Mouse (Mus musculus) heart, embryonic 16.5 days (tissue): Measurements from ENCODE around the gene C1qtnf1. TPM values are rescaled to one million over a fixed set of nuclear protein-coding genes. Genes with fewer than 3 reads are reported as not detected.

Experiments
- ATAC-seq: fragments of 200-750 bp; cut with Nextera tagmentation; replicated peaks from 2 replicates; pipeline ENCODE4 v1.8.0; 2017; ENCODE audit warnings: moderate number of reproducible peaks; ENCODE audit not compliant: insufficient read depth, low FRiP score; ENCODE audit errors: extremely low read depth
- H3K27ac ChIP-seq: fragments of 300-500 bp; sonication (generic); 2 replicates; pipeline ENCODE4 v1.5.1; 2014; ENCODE audit warnings: mild to moderate bottlenecking, low read length, control low read depth, moderate library complexity
- H3K27me3 ChIP-seq: fragments of 300-500 bp; sonication (generic); 2 replicates; pipeline ENCODE4 v1.6.1; 2014; ENCODE audit warnings: low read length, mixed read lengths; ENCODE audit not compliant: control insufficient read depth, insufficient read depth
- H3K36me3 ChIP-seq: fragments of 300-500 bp; sonication (generic); 2 replicates; pipeline ENCODE4 v1.6.1; 2014; ENCODE audit not compliant: control insufficient read depth, insufficient read depth
- H3K4me1 ChIP-seq: fragments of 300-500 bp; sonication (generic); 2 replicates; pipeline ENCODE4 v1.6.1; 2014; ENCODE audit warnings: low read length, mixed read lengths; ENCODE audit not compliant: control insufficient read depth, insufficient read depth
- H3K4me2 ChIP-seq: fragments of 300-500 bp; sonication (generic); 2 replicates; pipeline ENCODE4 v1.6.1; 2014; ENCODE audit warnings: low read depth, mild to moderate bottlenecking, control low read depth, low read length
- H3K4me3 ChIP-seq: fragments of 300-500 bp; sonication (generic); 2 replicates; pipeline ENCODE4 v1.5.1; 2014; ENCODE audit warnings: mild to moderate bottlenecking, control low read depth, low read length
- H3K9ac ChIP-seq: fragments of 300-500 bp; sonication (generic); 2 replicates; pipeline ENCODE4 v1.6.1; 2014; ENCODE audit warnings: low read length, control low read depth
- H3K9me3 ChIP-seq: fragments of 300-500 bp; sonication (generic); replicated peaks from 2 replicates; pipeline ENCODE4 v1.6.1; 2016; ENCODE audit warnings: low read length; ENCODE audit not compliant: control insufficient read depth
- WGBS: fragments of 180-500 bp; shearing (Covaris S2); extraction: QIAGEN DNeasy Blood & Tissue Kit; methylation state at CpG from one replicate; pipeline ENCODE4 v1.1.7; 2014; 5-methylcytosine and 5-hydroxymethylcytosine counted together
- polyA plus RNA-seq: library from polyadenylated mRNA; unstranded; fragments of >200 nt; fragmentation: Nextera tagmentation; extraction: Ambion mirVana; gene quantifications from 2 replicates; pipeline ENCODE4 v1.2.1, GENCODE M21; 2015

C1qtnf1 gene
- polyA plus RNA-seq, 1 experiment from 2014 or later: 9.3 TPM

DNA sequence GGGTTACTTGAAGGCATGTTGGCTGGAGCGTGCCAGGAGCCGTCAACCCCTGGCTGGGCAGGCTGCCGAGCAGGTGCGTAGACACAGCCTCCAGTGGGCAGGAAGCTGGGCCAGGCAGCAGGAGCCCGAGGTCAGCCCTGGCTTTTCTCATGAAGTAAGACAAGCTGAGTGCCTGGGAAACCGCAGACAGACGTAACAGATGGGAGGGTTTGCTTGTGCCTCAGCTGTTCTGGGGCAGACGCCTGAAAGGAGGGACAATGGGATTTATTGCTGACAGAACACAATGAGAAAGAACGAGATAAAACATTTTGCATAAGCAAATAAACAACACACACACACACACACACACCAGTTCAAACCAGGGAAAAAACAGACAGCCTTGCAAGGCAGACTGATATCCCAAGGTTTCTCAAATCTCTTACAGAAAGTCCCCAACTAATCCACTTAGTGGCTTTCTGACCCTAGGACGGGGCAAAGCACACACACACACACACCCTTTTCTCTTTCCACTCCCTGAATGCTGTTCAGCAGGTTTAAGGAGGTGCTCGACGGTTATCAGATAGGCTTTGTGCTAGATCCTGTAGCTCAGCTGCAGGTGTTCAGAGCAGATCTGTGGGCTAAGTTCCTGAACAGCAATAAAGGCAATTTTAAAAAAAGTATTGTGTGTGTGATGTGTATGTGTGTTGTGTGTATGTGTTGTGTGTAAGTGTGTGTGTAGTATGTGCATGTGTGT lies 42.4 kb downstream of the C1qtnf1 start:
- peak; percentile 72 for ATAC-seq
- Histone ChIP-seq H3K9me3 (no peaks in the 10 kb centered on the region), H3K36me3 (no peaks in the 10 kb centered on the region), H3K27ac (peak overlapping the region; percentile 72), H3K4me3 (no peak overlapping the region), H3K9ac (no peak overlapping the region; the same call in 1 of the 2 replicates), H3K27me3 (no peaks in the 10 kb centered on the region), H3K4me1 (peaks cover 13% of the 10 kb centered on the region), H3K4me2 (no peak overlapping the region)
- 21% methylated on average over 12 of the region's 12 CpGs for WGBS

DNA sequence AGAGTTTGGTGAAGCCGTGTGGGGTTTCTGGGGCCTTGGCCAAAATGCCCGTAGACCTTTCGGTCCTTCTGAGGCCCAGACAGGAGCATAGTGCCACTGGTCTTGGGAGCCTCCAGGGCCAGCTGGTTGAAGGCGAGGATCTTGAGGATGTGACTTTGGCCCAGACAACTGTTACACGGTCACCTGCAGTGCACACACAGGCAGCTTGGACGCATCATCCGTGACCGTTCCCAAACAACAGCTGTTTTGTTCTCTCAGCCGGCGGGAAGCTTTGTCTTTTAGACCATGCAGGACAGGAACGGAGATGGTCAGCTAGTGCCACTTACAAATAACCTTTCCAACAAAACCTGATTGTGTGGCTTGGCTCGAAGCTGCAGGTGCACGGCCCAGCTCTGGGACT lies 43.7 kb downstream of the C1qtnf1 start:
- Histone ChIP-seq H3K9ac (no peak overlapping the region), H3K27me3 (no peaks in the 10 kb centered on the region), H3K4me1 (peaks cover 13% of the 10 kb centered on the region), H3K4me2 (no peak overlapping the region), H3K4me3 (no peak overlapping the region), H3K36me3 (no peaks in the 10 kb centered on the region), H3K9me3 (no peaks in the 10 kb centered on the region), H3K27ac (no peak overlapping the region)
- ATAC-seq: no peak
- 85% methylated on average over 13 of the region's 13 CpGs for WGBS

DNA sequence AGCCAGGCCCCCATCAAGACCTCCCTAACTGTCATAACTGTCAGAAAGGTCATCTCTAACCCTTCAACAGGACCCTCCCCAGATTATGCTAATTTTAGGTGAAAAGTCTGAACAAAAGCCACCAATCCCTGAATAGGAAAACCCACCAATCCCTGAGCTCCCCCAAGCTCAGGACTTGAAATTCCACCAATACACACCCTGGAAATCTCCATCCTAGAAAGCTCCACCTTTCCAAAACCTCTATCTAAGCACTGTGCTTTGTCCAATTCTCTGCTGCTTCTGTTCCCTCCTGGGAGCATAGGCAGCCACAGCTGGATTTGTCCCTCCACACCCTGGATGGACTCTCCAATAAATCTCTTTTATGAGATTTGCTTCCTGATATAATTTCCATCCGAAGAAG lies 45.2 kb downstream of the C1qtnf1 start:
- 88% methylated on average over 1 of the region's 1 CpGs for WGBS
- no peak overlapping the region for H3K4me3 ChIP-seq
- no peak overlapping the region for H3K9ac ChIP-seq

DNA sequence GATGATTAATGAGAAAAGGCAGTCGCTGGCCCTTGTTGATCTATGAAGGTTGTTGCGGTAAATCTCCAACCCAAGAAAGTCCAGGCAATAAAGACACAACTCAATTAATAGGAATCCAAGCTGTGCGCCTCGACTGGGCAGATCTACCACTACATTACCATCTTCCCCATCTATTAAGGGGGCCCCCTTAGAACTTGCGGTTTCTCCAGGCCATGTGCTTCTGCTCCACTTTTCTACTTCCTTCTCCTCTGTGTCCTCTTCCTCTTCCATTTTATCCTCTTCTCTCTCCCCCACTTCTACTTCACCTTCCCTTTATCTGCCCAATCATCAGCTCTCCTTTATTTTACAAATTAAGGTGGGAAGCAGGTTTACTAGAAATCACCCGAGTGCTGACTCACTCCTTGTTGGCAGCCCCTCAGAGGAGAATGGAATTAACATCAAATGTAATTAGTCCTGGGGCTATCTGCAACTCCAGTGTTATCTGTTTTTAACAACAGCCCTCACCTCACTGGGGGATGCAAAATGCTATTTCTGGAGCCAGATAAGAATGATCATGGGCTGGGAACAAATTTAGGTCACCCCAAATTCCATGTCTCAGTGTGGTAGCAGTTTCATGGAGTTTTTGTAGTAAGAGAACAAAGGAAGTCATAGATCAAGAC lies 46.0 kb downstream of the C1qtnf1 start:
- no peaks in the 10 kb centered on the region for H3K9me3 ChIP-seq
- no peak for ATAC-seq
- 74% methylated on average over 6 of the region's 6 CpGs for WGBS
- H3K27me3 ChIP-seq: no peaks in the 10 kb centered on the region
- H3K9ac ChIP-seq: no peak overlapping the region
- H3K36me3 ChIP-seq: no peaks in the 10 kb centered on the region
- no peak overlapping the region for H3K4me2 ChIP-seq
- no peak overlapping the region for H3K27ac ChIP-seq
- H3K4me3 ChIP-seq: no peak overlapping the region
- H3K4me1 ChIP-seq: peaks cover 14% of the 10 kb centered on the region

More for the DNA sequence above, 45.2 kb downstream of the C1qtnf1 start:
- no peaks in the 10 kb centered on the region for H3K9me3 ChIP-seq
- H3K27me3 ChIP-seq: no peaks in the 10 kb centered on the region
- no peak for ATAC-seq
- H3K4me2 ChIP-seq: no peak overlapping the region
- peaks cover 14% of the 10 kb centered on the region for H3K4me1 ChIP-seq
- H3K36me3 ChIP-seq: no peaks in the 10 kb centered on the region
- no peak overlapping the region for H3K27ac ChIP-seq

DNA sequence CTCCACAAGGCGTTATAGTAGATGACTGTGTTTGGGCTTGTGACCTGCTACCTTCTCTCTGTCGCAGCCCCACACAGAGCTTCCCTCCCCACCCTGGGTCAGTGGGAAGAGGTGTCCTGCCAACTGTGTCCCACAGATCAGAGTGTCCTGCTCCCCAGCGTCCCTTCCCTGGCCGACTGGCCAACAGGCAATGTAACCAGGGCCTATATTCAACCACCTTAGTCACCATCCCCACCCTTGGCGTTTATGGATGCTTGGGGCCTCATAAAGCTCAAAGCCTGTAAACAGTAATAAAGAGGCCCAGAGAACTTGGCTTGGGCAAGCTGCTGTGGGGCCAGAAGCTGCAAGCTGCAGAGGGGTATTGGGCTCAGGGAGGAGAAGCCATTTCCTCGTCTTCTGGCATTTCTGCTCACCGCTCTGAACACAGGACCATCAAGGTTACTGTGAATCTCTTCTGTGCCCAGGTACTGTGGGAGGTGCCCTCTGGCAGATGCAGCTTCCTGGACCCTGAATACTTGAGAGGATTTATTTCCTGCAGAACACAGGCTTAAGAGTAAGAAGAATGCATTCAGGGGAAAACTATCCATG lies 47.6 kb downstream of the C1qtnf1 start:
- 88% methylated on average over 7 of the region's 7 CpGs for WGBS

DNA sequence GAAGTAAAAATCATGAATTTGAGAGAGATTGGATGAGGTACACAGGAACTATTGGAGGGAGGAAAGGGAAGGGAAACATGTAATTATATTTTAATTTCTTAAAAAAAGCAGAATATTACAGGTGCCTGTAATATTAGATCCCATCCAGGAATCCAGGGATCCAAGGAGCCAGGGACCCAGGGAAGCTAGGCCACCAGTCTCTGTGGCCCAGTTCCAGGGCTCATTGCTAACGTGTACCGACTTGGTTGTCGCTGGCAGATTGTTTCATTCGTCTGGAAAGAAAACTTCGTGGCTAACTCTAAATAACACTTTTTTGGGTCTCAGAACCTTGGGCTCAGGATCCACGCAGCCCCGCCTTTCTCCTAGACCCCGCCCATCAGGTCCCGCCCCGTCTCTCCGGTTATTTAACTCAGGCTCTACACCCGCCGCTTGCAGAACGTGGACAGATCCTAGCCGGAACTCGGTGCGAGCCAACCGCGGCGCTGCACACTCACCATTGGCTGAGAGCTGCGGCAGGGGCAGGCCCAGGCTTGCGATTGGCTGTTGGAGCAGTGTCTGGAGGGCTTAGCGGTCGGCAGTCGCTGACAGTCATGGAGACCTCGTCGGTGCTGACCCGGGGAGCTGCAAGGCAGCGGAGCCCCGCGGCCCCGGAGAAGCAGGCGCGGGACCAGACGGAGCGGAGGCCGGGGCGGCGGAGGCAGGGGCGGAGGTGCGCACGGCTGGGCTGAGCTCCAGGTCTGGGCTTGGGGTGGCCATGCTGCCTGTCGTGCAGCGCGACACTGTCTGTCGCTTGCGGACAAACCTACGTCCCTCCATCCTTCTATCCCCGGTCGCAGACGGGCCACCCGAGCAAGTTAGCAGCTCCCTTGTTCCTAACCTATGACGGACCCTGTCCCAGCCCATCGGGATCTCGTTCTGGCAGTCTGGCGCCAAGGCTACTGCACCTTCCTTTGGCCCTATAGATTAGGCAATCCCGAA lies 48.7 kb downstream of the C1qtnf1 start, which contains the start of gene Engase:
Gene Engase, plus strand, starts transcription at position 434 of the 978 bp plus-strand sequence.
- no peaks in the 10 kb centered on the region for H3K36me3 ChIP-seq
- 1% methylated on average over 57 of the region's 57 CpGs for WGBS
- peak within 1 kb of the TSS; percentile 90 for H3K4me2 ChIP-seq
- peak; percentile 100 for ATAC-seq
- peaks cover 10% of the 10 kb centered on the region for H3K4me1 ChIP-seq
- H3K4me3 ChIP-seq: peak within 1 kb of the TSS; percentile 77
- H3K27ac ChIP-seq: peak within 1 kb of the TSS; percentile 52
- H3K9ac ChIP-seq: peak within 1 kb of the TSS; percentile 84
- H3K27me3 ChIP-seq: no peaks in the 10 kb centered on the region
- H3K9me3 ChIP-seq: no peaks in the 10 kb centered on the region

More for the DNA sequence above, 47.6 kb downstream of the C1qtnf1 start:
- H3K27ac ChIP-seq: no peak overlapping the region
- no peak overlapping the region for H3K4me2 ChIP-seq
- no peaks in the 10 kb centered on the region for H3K36me3 ChIP-seq
- no peak overlapping the region for H3K4me3 ChIP-seq
- no peaks in the 10 kb centered on the region for H3K9me3 ChIP-seq
- no peak for ATAC-seq
- H3K4me1 ChIP-seq: peaks cover 10% of the 10 kb centered on the region
- H3K9ac ChIP-seq: no peak overlapping the region
- no peaks in the 10 kb centered on the region for H3K27me3 ChIP-seq

DNA sequence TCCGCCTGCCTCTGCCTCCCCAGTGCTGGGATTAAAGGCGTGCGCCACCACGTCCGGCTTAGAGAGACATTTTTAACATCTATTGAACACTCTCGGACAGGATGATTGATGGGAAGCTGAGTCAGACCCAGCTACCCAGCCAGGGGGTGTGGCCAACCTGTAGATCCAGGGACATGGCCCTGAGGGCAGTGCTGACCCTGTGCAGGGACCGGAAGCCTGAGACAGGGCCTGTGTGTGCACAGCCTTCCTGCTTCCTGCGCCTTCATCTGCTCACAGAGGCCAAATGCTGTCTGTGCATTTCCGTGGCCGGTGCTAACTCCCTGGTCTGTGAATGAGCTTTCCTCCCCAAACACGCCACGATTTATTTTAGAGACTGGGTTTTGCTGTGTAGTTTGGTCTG lies 51.8 kb downstream of the C1qtnf1 start:
- H3K9me3 ChIP-seq: no peaks in the 10 kb centered on the region
- no peak overlapping the region for H3K27ac ChIP-seq
- H3K4me3 ChIP-seq: no peak overlapping the region
- WGBS: 73% methylated on average over 12 of the region's 12 CpGs
- H3K4me1 ChIP-seq: peaks cover 6% of the 10 kb centered on the region
- ATAC-seq: no peak
- H3K36me3 ChIP-seq: peaks cover 6% of the 10 kb centered on the region; the same call in 1 of the 2 replicates
- H3K27me3 ChIP-seq: no peaks in the 10 kb centered on the region
- no peak overlapping the region for H3K4me2 ChIP-seq
- no peak overlapping the region for H3K9ac ChIP-seq

DNA sequence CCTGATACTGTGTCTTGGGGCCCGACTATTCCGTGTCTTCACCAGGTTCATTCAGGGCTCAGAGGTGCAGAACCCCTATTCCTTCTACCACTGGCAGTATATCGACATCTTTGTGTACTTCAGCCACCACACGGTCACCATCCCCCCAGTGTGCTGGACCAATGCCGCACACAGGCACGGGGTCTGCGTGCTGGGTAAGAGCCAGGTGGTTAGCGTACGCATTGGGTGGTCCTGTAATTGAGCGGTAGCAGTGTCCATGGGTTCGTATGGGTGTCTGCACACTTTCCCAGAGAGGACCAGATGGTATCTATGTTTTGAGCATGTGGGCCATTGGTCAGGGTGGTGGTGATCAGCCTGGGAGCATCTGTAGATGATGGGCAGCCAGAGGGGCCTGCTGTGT lies 53.2 kb downstream of the C1qtnf1 start:
- peaks cover 6% of the 10 kb centered on the region; the same call in 1 of the 2 replicates for H3K36me3 ChIP-seq
- H3K4me3 ChIP-seq: no peak overlapping the region
- H3K9me3 ChIP-seq: no peaks in the 10 kb centered on the region
- WGBS: 89% methylated on average over 11 of the region's 11 CpGs
- H3K4me2 ChIP-seq: no peak overlapping the region
- H3K4me1 ChIP-seq: peaks cover 6% of the 10 kb centered on the region
- H3K27ac ChIP-seq: no peak overlapping the region
- ATAC-seq: no peak
- H3K9ac ChIP-seq: no peak overlapping the region
- H3K27me3 ChIP-seq: no peaks in the 10 kb centered on the region
